Mouse (Mus musculus) midbrain, embryonic 15.5 days (tissue): ENCODE measurements around the gene Ttc25. TPM values are rescaled to one million over a fixed set of nuclear protein-coding genes. Genes with fewer than 3 reads are reported as not detected.
A peak's percentile ranks its signal among the peaks of the same experiment; 100 is the strongest.

Experiments used
- ATAC-seq: fragments of 200-750 bp; cut with Nextera tagmentation; replicated peaks from 2 replicates; pipeline ENCODE4 v1.8.0; 2017; ENCODE audit warnings: moderate TSS enrichment
- H3K27ac ChIP-seq: fragments of 300-500 bp; sonication (generic); 2 replicates; pipeline ENCODE4 v1.5.1; 2015; ENCODE audit warnings: mild to moderate bottlenecking, inconsistent platforms
- H3K27me3 ChIP-seq: fragments of 300-500 bp; sonication (generic); replicated peaks from 2 replicates; pipeline ENCODE4 v1.6.1; 2015; ENCODE audit warnings: inconsistent platforms
- H3K36me3 ChIP-seq: fragments of 300-500 bp; sonication (generic); replicated peaks from 2 replicates; pipeline ENCODE4 v1.6.1; 2015; ENCODE audit warnings: inconsistent platforms
- H3K4me1 ChIP-seq: fragments of 300-500 bp; sonication (generic); 2 replicates; pipeline ENCODE4 v1.6.1; 2015; ENCODE audit warnings: inconsistent platforms
- H3K4me2 ChIP-seq: fragments of 300-500 bp; sonication (generic); 2 replicates; pipeline ENCODE4 v1.6.1; 2015; ENCODE audit warnings: inconsistent platforms, mild to moderate bottlenecking, moderate library complexity
- H3K4me3 ChIP-seq: fragments of 300-500 bp; sonication (generic); 2 replicates; pipeline ENCODE4 v1.5.1; 2015; ENCODE audit warnings: mild to moderate bottlenecking, inconsistent platforms
- H3K9ac ChIP-seq: fragments of 300-500 bp; sonication (generic); 2 replicates; pipeline ENCODE4 v1.6.1; 2015; ENCODE audit warnings: mild to moderate bottlenecking, inconsistent platforms
- H3K9me3 ChIP-seq: fragments of 300-500 bp; sonication (generic); 2 replicates; pipeline ENCODE4 v1.6.1; 2016; ENCODE audit warnings: inconsistent platforms
- WGBS: fragments of 180-500 bp; shearing (Covaris S2); methylation state at CpG from one replicate; pipeline ENCODE4 v1.1.7; 2015; ENCODE audit warnings: mixed read lengths; 5-methylcytosine and 5-hydroxymethylcytosine counted together
- polyA plus RNA-seq: library from polyadenylated mRNA; unstranded; fragments of >200 nt; fragmentation: Nextera tagmentation; extraction: Ambion mirVana; gene quantifications from 2 replicates; pipeline ENCODE4 v1.2.1, GENCODE M21; 2015

The Ttc25 gene
- polyA plus RNA-seq, 1 experiment from 2014 or later, result 2.4 TPM

GRCm38 (mm10) chr11:100594608-100595007 lies 49.2 kb downstream of the Ttc25 start:
- H3K4me3 ChIP-seq, result no peak overlapping the region
- H3K36me3 ChIP-seq, result peaks cover 68% of the 10 kb centered on the region
- H3K4me1 ChIP-seq, result no peaks in the 10 kb centered on the region
- no peak overlapping the region for H3K27ac ChIP-seq
- H3K9ac ChIP-seq, result no peak overlapping the region
- H3K9me3 ChIP-seq, result no peaks in the 10 kb centered on the region
- 94% methylated on average over 7 of the region's 7 CpGs for WGBS
- H3K27me3 ChIP-seq, result no peaks in the 10 kb centered on the region
- ATAC-seq, result no peak
- no peak overlapping the region for H3K4me2 ChIP-seq

- no peak for ATAC-seq
- no peak overlapping the region for H3K9ac ChIP-seq
- no peaks in the 10 kb centered on the region for H3K9me3 ChIP-seq
- H3K27me3 ChIP-seq, result no peaks in the 10 kb centered on the region
- no peak overlapping the region for H3K4me2 ChIP-seq
- H3K27ac ChIP-seq, result no peak overlapping the region
- no peak overlapping the region for H3K4me3 ChIP-seq
- 79% methylated on average over 4 of the region's 4 CpGs for WGBS
- H3K36me3 ChIP-seq, result peaks cover 60% of the 10 kb centered on the region
- no peaks in the 10 kb centered on the region for H3K4me1 ChIP-seq
Observed at GRCm38 (mm10) chr11:100595533-100595932, 50.1 kb downstream of the Ttc25 start.

- H3K27me3 ChIP-seq, result no peaks in the 10 kb centered on the region
- 89% methylated on average over 4 of the region's 4 CpGs for WGBS
- no peaks in the 10 kb centered on the region for H3K9me3 ChIP-seq
- no peak for ATAC-seq
- H3K27ac ChIP-seq, result no peak overlapping the region
- H3K9ac ChIP-seq, result no peak overlapping the region
- peaks cover 37% of the 10 kb centered on the region for H3K36me3 ChIP-seq
- no peak overlapping the region for H3K4me2 ChIP-seq
- no peaks in the 10 kb centered on the region for H3K4me1 ChIP-seq
- H3K4me3 ChIP-seq, result no peak overlapping the region
Observed at GRCm38 (mm10) chr11:100598074-100598473, 52.7 kb downstream of the Ttc25 start.

- Histone ChIP-seq H3K4me1 (peaks cover 8% of the 10 kb centered on the region), H3K9ac (no peak overlapping the region), H3K27ac (no peak overlapping the region), H3K4me2 (no peak overlapping the region), H3K36me3 (peaks cover 29% of the 10 kb centered on the region), H3K27me3 (no peaks in the 10 kb centered on the region), H3K4me3 (no peak overlapping the region), H3K9me3 (no peaks in the 10 kb centered on the region)
- ATAC-seq, result no peak
- WGBS, result 96% methylated on average over 3 of the region's 3 CpGs
Observed at GRCm38 (mm10) chr11:100601372-100601771, 56.0 kb downstream of the Ttc25 start.

GRCm38 (mm10) chr11:100603155-100603554 lies 57.7 kb downstream of the Ttc25 start:
- H3K4me2 ChIP-seq, result no peak overlapping the region
- no peak overlapping the region for H3K27ac ChIP-seq
- 92% methylated on average over 9 of the region's 9 CpGs for WGBS
- ATAC-seq, result no peak
- H3K36me3 ChIP-seq, result peaks cover 14% of the 10 kb centered on the region
- no peaks in the 10 kb centered on the region for H3K27me3 ChIP-seq
- H3K9ac ChIP-seq, result no peak overlapping the region
- H3K9me3 ChIP-seq, result no peaks in the 10 kb centered on the region
- no peak overlapping the region for H3K4me3 ChIP-seq
- H3K4me1 ChIP-seq, result peaks cover 8% of the 10 kb centered on the region

- WGBS, result 74% methylated on average over 8 of the region's 8 CpGs
- no peak overlapping the region for H3K9ac ChIP-seq
- H3K27ac ChIP-seq, result no peak overlapping the region
Observed at GRCm38 (mm10) chr11:100603813-100604212, 58.4 kb downstream of the Ttc25 start.

GRCm38 (mm10) chr11:100604321-100605005 lies 59.1 kb downstream of the Ttc25 start:
- ATAC-seq, result no peak
- Histone ChIP-seq H3K9ac (no peak overlapping the region), H3K4me3 (no peak overlapping the region), H3K27me3 (no peaks in the 10 kb centered on the region), H3K9me3 (no peaks in the 10 kb centered on the region), H3K4me1 (peaks cover 8% of the 10 kb centered on the region), H3K27ac (no peak overlapping the region), H3K4me2 (no peak overlapping the region), H3K36me3 (peaks cover 1% of the 10 kb centered on the region)
- WGBS, result 79% methylated on average over 4 of the region's 4 CpGs

More at GRCm38 (mm10) chr11:100603813-100604212, 58.4 kb downstream of the Ttc25 start:
- Histone ChIP-seq H3K4me1 (peaks cover 8% of the 10 kb centered on the region), H3K9me3 (no peaks in the 10 kb centered on the region), H3K4me2 (no peak overlapping the region), H3K27me3 (no peaks in the 10 kb centered on the region), H3K4me3 (no peak overlapping the region), H3K36me3 (peaks cover 8% of the 10 kb centered on the region)
- ATAC-seq, result no peak

GRCm38 (mm10) chr11:100605451-100605850 lies 60.0 kb downstream of the Ttc25 start:
- Histone ChIP-seq H3K9ac (no peak overlapping the region), H3K9me3 (no peaks in the 10 kb centered on the region), H3K36me3 (no peaks in the 10 kb centered on the region), H3K27me3 (no peaks in the 10 kb centered on the region), H3K4me2 (no peak overlapping the region), H3K27ac (0 out of 2 replicates have a peak overlapping the region, but pooled peaks have one; percentile 11), H3K4me1 (peaks cover 8% of the 10 kb centered on the region), H3K4me3 (no peak overlapping the region)
- 79% methylated on average over 10 of the region's 10 CpGs for WGBS
- no peak for ATAC-seq

GRCm38 (mm10) chr11:100607121-100607520 lies 61.7 kb downstream of the Ttc25 start:
- Histone ChIP-seq H3K9me3 (no peaks in the 10 kb centered on the region), H3K4me2 (no peak overlapping the region), H3K9ac (no peak overlapping the region), H3K36me3 (peaks cover 3% of the 10 kb centered on the region; the same call in 1 of the 2 replicates), H3K4me3 (no peak overlapping the region), H3K4me1 (peaks cover 8% of the 10 kb centered on the region), H3K27me3 (no peaks in the 10 kb centered on the region), H3K27ac (no peak overlapping the region)
- ATAC-seq, result no peak
- 93% methylated on average over 6 of the region's 6 CpGs for WGBS

- no peaks in the 10 kb centered on the region for H3K9me3 ChIP-seq
Observed at GRCm38 (mm10) chr11:100608796-100609195, 63.4 kb downstream of the Ttc25 start.

GRCm38 (mm10) chr11:100609355-100609996 lies 64.1 kb downstream of the Ttc25 start:
- Histone ChIP-seq H3K4me1 (peaks cover 8% of the 10 kb centered on the region), H3K4me2 (no peak overlapping the region), H3K9me3 (no peaks in the 10 kb centered on the region), H3K36me3 (peaks cover 3% of the 10 kb centered on the region; the same call in 1 of the 2 replicates), H3K4me3 (no peak overlapping the region), H3K9ac (no peak overlapping the region), H3K27ac (0 out of 2 replicates have a peak overlapping the region, but pooled peaks have one; percentile 26), H3K27me3 (no peaks in the 10 kb centered on the region)
- no peak for ATAC-seq
- 80% methylated on average over 5 of the region's 5 CpGs for WGBS

More at GRCm38 (mm10) chr11:100608796-100609195, 63.4 kb downstream of the Ttc25 start:
- ATAC-seq, result no peak
- no peak overlapping the region for H3K27ac ChIP-seq
- WGBS, result 83% methylated on average over 4 of the region's 4 CpGs
- H3K9ac ChIP-seq, result no peak overlapping the region
- H3K27me3 ChIP-seq, result no peaks in the 10 kb centered on the region
- no peak overlapping the region for H3K4me2 ChIP-seq
- H3K4me3 ChIP-seq, result no peak overlapping the region
- peaks cover 3% of the 10 kb centered on the region; the same call in 1 of the 2 replicates for H3K36me3 ChIP-seq
- H3K4me1 ChIP-seq, result peaks cover 8% of the 10 kb centered on the region

- Histone ChIP-seq H3K9me3 (no peaks in the 10 kb centered on the region), H3K4me1 (peaks cover 6% of the 10 kb centered on the region; the same call in 1 of the 2 replicates), H3K36me3 (peaks cover 3% of the 10 kb centered on the region; the same call in 1 of the 2 replicates), H3K4me2 (no peak overlapping the region), H3K27me3 (no peaks in the 10 kb centered on the region), H3K4me3 (no peak overlapping the region), H3K27ac (0 out of 2 replicates have a peak overlapping the region, but pooled peaks have one; percentile 26), H3K9ac (no peak overlapping the region)
- WGBS, result 81% methylated on average over 9 of the region's 9 CpGs
- ATAC-seq, result no peak
Observed at GRCm38 (mm10) chr11:100609997-100610680, 64.7 kb downstream of the Ttc25 start.
